Mouse (Mus musculus) intestine, embryonic 15.5 days (tissue): Measurements from ENCODE around the gene Eps15l1. TPM values are rescaled to one million over a fixed set of nuclear protein-coding genes. Genes with fewer than 3 reads are reported as not detected.

Experiments
- ATAC-seq: fragments of 200-750 bp; cut with Nextera tagmentation; 2 replicates; pipeline ENCODE4 v1.8.0; 2017; ENCODE audit warnings: moderate TSS enrichment, moderate library complexity
- H3K27ac ChIP-seq: fragments of 300-500 bp; sonication (generic); 2 replicates; pipeline ENCODE4 v1.5.1; 2015; ENCODE audit warnings: mild to moderate bottlenecking, inconsistent platforms
- H3K27me3 ChIP-seq: fragments of 300-500 bp; sonication (generic); replicated peaks from 2 replicates; pipeline ENCODE4 v1.6.1; 2015; ENCODE audit warnings: inconsistent platforms
- H3K36me3 ChIP-seq: fragments of 300-500 bp; sonication (generic); 2 replicates; pipeline ENCODE4 v1.6.1; 2015; ENCODE audit warnings: inconsistent platforms
- H3K4me1 ChIP-seq: fragments of 300-500 bp; sonication (generic); replicated peaks from 2 replicates; pipeline ENCODE4 v1.6.1; 2015; ENCODE audit warnings: inconsistent platforms
- H3K4me2 ChIP-seq: fragments of 300-500 bp; sonication (generic); replicated peaks from 2 replicates; pipeline ENCODE4 v1.6.1; 2015; ENCODE audit warnings: mild to moderate bottlenecking, inconsistent platforms
- H3K4me3 ChIP-seq: fragments of 300-500 bp; sonication (generic); replicated peaks from 2 replicates; pipeline ENCODE4 v1.5.1; 2015; ENCODE audit warnings: inconsistent platforms
- H3K9ac ChIP-seq: fragments of 300-500 bp; sonication (generic); 2 replicates; pipeline ENCODE4 v1.6.1; 2015; ENCODE audit warnings: inconsistent platforms
- H3K9me3 ChIP-seq: fragments of 300-500 bp; sonication (generic); 2 replicates; pipeline ENCODE4 v1.6.1; 2016; ENCODE audit warnings: inconsistent platforms
- WGBS: fragments of 180-500 bp; shearing (Covaris S2); methylation state at CpG from one replicate; pipeline ENCODE4 v1.1.7; 2015; 5-methylcytosine and 5-hydroxymethylcytosine counted together
- polyA plus RNA-seq: library from polyadenylated mRNA; unstranded; fragments of >200 nt; fragmentation: Nextera tagmentation; extraction: Ambion mirVana; gene quantifications from 2 replicates; pipeline ENCODE4 v1.2.1, GENCODE M21; 2015

Eps15l1 gene
- polyA plus RNA-seq, 1 experiment from 2014 or later: 43.6 TPM

DNA sequence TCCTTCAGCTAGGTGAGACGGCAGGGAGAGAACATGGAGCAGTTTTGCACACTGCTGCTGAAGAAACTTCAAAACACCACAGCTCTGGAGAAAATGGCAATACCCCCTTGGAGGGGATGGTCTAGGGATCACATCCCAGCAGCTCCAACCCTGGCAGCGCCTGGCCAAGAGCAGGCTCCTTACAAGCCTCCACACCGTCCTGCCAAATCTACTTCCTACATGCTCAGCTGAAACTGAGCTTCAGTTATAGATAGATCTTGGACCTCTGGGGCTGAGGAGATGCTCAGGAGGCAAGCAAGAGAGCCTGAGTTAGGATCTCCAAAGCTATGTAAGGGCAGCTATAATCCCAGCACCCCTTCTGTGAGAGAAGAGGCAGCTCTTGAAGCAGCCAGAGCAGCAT is 18.3 kb downstream of the Eps15l1 start:
- H3K4me1 ChIP-seq: 0 out of 2 replicates have a peak, but pooled peaks cover 2% of the 10 kb centered on the region
- H3K9ac ChIP-seq: no peak overlapping the region
- H3K27me3 ChIP-seq: no peaks in the 10 kb centered on the region
- H3K4me3 ChIP-seq: no peak overlapping the region
- no peak overlapping the region for H3K27ac ChIP-seq
- H3K36me3 ChIP-seq: 0 out of 2 replicates have a peak, but pooled peaks cover 7% of the 10 kb centered on the region
- H3K9me3 ChIP-seq: no peaks in the 10 kb centered on the region
- ATAC-seq: no peak
- H3K4me2 ChIP-seq: no peak overlapping the region
- WGBS: 95% methylated on average over 3 of the region's 3 CpGs

DNA sequence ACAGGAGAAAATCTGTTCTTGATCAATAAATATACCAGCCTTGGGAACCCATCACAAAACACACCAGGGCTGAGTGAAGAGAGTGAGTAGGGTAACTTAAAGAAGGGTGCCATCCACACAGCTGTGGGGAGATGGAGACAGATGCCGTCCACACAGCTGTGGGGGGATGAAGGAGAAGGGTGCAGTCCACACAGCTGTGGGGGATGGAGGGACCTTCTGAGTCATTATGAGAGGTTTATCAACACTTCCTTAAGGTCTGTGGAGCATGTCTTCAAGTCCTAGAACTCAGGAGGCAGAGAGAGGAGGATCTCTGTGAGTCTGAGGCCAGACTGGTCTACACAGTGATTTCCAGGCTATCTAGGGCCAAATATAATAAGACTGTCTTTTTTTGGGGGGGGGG is 19.9 kb downstream of the Eps15l1 start:
- Histone ChIP-seq H3K9me3 (no peaks in the 10 kb centered on the region), H3K4me2 (no peak overlapping the region), H3K27me3 (no peaks in the 10 kb centered on the region), H3K4me1 (0 out of 2 replicates have a peak, but pooled peaks cover 2% of the 10 kb centered on the region), H3K4me3 (no peak overlapping the region), H3K27ac (no peak overlapping the region), H3K36me3 (peaks cover 16% of the 10 kb centered on the region; the same call in 1 of the 2 replicates), H3K9ac (no peak overlapping the region)
- 76% methylated on average over 1 of the region's 1 CpGs for WGBS
- no peak for ATAC-seq

DNA sequence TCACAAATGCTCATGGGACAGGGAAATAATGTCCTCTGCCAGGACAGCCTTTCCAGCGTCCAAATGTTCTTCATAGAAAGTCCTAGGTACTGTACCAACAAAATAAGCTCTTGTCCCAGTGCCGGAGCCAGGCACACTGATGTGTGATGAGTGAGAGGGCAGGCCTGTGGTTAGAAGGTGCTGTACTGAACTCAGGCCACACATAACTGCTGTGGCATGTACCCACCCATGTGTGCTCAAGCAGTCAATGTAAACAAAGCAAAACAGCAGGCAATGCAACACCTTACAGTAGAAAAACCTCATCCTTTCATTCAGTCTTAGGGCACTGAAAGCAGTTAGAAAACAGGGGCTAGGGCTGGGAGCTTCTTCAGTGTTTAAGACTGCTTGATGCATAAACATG is 35.5 kb downstream of the Eps15l1 start:
- no peaks in the 10 kb centered on the region for H3K4me1 ChIP-seq
- H3K4me3 ChIP-seq: no peak overlapping the region
- ATAC-seq: no peak
- no peak overlapping the region for H3K9ac ChIP-seq
- H3K9me3 ChIP-seq: no peaks in the 10 kb centered on the region
- no peaks in the 10 kb centered on the region for H3K27me3 ChIP-seq
- peaks cover 67% of the 10 kb centered on the region for H3K36me3 ChIP-seq
- H3K27ac ChIP-seq: no peak overlapping the region
- 89% methylated on average over 2 of the region's 2 CpGs for WGBS
- no peak overlapping the region for H3K4me2 ChIP-seq

DNA sequence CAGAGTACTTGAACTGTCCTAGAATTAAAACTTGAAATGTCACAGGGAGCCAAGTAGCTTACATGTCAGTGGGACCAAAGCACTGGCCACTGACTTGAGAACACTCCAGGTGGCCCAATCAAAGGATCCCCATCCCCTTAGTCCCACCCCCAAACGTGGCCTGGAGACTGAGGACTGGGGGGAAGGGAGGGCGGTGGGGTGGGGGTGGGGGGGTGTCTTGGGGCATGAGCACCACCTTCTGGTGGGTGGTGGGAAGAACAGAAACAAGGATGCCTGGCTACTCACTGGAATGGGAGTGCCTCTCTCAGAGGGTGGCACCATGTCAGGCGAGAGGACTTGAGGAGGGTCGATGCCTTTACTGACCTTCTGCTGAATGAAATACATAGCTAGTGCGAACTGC is 38.9 kb downstream of the Eps15l1 start:
- Histone ChIP-seq H3K4me1 (no peaks in the 10 kb centered on the region), H3K4me2 (no peak overlapping the region), H3K36me3 (peaks cover 74% of the 10 kb centered on the region), H3K4me3 (no peak overlapping the region), H3K27me3 (no peaks in the 10 kb centered on the region), H3K27ac (no peak overlapping the region), H3K9ac (no peak overlapping the region), H3K9me3 (no peaks in the 10 kb centered on the region)
- no peak for ATAC-seq
- 48% methylated on average over 5 of the region's 5 CpGs for WGBS

DNA sequence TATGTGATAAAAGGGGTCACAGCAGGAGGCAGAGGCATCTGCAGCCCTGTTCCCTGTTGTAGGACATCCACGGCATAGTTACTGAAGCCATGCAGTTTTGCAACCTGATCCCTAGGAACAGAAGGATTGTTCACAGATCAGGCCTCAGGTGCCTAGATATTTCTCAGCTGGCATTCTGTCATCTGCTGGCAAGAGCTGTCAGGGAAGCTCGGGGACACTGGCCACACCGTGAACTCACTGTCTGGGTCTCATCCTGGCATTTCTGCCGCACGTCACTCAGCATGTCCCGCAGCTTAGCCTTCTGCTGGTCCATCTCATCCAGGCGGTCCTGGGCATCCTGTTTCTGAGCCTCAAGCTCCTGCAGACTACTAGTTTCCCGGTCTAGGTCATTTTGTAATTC is 40.6 kb downstream of the Eps15l1 start:
- H3K4me1 ChIP-seq: 0 out of 2 replicates have a peak, but pooled peaks cover 3% of the 10 kb centered on the region
- no peak overlapping the region for H3K9ac ChIP-seq
- H3K27me3 ChIP-seq: no peaks in the 10 kb centered on the region
- WGBS: 91% methylated on average over 8 of the region's 8 CpGs
- no peak overlapping the region for H3K27ac ChIP-seq
- H3K4me2 ChIP-seq: no peak overlapping the region
- peaks cover 68% of the 10 kb centered on the region for H3K36me3 ChIP-seq
- H3K4me3 ChIP-seq: no peak overlapping the region
- ATAC-seq: no peak
- H3K9me3 ChIP-seq: no peaks in the 10 kb centered on the region

DNA sequence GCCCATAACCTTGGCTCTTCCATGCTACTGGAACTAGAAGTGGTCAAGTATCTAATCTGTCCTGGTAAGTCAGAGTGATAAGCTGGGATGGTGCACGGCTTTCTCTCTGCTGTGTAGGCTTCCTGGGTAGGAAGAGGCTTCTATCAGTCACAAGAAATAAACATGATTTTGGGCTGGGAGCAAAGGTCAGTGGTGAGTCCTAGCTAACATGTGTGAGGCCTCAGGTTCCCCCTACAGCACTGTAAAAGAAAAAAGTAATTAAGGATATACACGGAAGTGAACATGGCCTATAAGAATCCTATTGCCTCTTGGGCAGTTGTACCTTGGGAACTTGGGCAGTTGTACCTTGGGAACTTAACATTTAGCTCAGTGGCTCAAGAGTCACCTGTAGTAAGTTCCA is 44.4 kb downstream of the Eps15l1 start:
- no peaks in the 10 kb centered on the region for H3K9me3 ChIP-seq
- WGBS: 72% methylated on average over 2 of the region's 2 CpGs
- peak; percentile 73 for ATAC-seq
- 0 out of 2 replicates have a peak, but pooled peaks cover 3% of the 10 kb centered on the region for H3K4me1 ChIP-seq
- no peak overlapping the region for H3K27ac ChIP-seq
- H3K36me3 ChIP-seq: peaks cover 51% of the 10 kb centered on the region
- H3K4me2 ChIP-seq: no peak overlapping the region
- no peak overlapping the region for H3K9ac ChIP-seq
- H3K4me3 ChIP-seq: no peak overlapping the region
- H3K27me3 ChIP-seq: no peaks in the 10 kb centered on the region

DNA sequence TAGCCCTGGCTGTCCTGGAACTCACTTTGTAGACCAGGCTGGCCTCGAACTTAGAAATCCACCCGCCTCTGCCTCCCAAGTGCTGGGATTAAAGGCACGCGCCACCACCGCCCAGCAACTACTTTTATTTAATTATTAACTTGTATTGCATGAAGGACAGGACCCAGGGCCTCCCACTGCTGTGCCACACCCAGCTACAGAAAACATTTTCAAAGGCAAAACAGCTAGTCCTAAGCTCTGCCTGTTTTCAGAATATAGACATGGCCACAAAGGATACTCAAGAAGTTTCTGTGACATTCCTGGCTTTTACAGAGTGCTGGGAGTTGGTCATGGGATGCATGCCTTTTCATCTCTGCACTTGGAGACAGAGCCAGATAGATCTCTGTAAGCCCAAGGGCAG is 45.0 kb downstream of the Eps15l1 start:
- no peak overlapping the region for H3K4me3 ChIP-seq
- H3K27me3 ChIP-seq: no peaks in the 10 kb centered on the region
- no peaks in the 10 kb centered on the region for H3K9me3 ChIP-seq
- peak; percentile 83 for ATAC-seq
- H3K4me1 ChIP-seq: 0 out of 2 replicates have a peak, but pooled peaks cover 3% of the 10 kb centered on the region
- no peak overlapping the region for H3K4me2 ChIP-seq
- peaks cover 50% of the 10 kb centered on the region for H3K36me3 ChIP-seq
- no peak overlapping the region for H3K9ac ChIP-seq
- WGBS: 79% methylated on average over 5 of the region's 5 CpGs
- H3K27ac ChIP-seq: no peak overlapping the region

DNA sequence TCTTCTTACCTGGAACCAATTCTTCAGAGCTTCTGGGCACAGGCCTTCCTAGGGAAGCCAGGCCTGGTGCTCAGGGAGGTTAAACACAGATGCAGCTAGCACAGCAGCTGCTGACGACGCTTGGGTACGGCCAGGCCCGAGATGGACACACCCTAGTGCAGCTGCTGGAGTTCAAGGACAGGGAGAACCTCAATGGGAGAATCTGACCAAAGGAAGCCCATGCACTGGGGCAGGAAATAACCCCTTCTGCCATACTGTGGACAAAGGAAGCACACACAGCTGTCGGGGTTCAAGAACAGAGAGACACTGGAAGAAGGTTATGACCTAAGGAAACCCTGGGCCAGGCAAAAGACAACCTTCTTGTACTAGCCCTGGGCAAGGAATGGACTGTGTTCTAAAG is 46.1 kb downstream of the Eps15l1 start:
- no peaks in the 10 kb centered on the region for H3K27me3 ChIP-seq
- no peak overlapping the region for H3K27ac ChIP-seq
- WGBS: 71% methylated on average over 5 of the region's 5 CpGs
- H3K4me2 ChIP-seq: no peak overlapping the region
- ATAC-seq: no peak
- 0 out of 2 replicates have a peak, but pooled peaks cover 3% of the 10 kb centered on the region for H3K4me1 ChIP-seq
- H3K9me3 ChIP-seq: no peaks in the 10 kb centered on the region
- H3K36me3 ChIP-seq: peaks cover 50% of the 10 kb centered on the region
- H3K9ac ChIP-seq: no peak overlapping the region
- no peak overlapping the region for H3K4me3 ChIP-seq

DNA sequence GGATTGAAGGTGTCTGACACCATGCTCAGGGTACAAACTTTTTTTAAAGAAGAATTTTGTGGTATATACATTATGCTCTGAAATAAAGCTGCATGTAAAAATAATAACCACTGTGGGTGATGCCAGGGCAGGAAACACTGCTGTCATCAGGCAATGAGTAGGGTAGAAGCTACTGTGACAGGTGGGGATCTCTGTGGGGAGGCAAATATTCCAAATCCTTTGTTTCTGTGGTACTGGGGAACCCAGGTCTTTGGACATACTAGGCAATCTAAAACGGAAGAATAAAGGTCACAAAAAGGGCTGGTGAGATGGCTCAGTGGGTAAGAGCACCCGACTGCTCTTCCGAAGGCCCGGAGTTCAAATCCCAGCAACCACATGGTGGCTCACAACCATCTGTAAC is 48.9 kb downstream of the Eps15l1 start:
- 87% methylated on average over 4 of the region's 4 CpGs for WGBS
- Histone ChIP-seq H3K36me3 (peaks cover 42% of the 10 kb centered on the region), H3K9ac (no peak overlapping the region), H3K27me3 (no peaks in the 10 kb centered on the region), H3K4me3 (no peak overlapping the region), H3K27ac (no peak overlapping the region), H3K4me1 (0 out of 2 replicates have a peak, but pooled peaks cover 3% of the 10 kb centered on the region), H3K9me3 (no peaks in the 10 kb centered on the region), H3K4me2 (no peak overlapping the region)
- no peak for ATAC-seq

DNA sequence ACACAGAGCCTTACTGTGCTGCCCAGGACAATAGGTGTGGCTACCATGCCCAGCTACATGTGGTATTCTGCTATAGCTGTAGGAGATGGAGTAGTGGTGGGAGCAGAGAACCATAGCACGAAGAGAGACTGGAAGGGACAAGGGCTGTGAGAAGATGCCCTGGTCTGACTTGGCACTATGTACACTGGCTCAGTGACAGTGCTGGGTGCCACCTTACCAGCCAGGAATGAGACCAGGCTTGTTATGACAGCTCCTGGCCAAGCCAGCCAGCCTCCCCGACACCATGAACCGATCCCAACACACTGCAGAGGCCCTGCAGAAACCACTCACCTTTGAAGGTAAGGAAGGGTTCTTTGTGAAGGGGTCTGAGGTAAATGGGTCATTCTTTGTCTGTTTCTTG is 49.9 kb downstream of the Eps15l1 start:
- no peak overlapping the region for H3K4me2 ChIP-seq
- H3K4me1 ChIP-seq: no peaks in the 10 kb centered on the region
- no peak overlapping the region for H3K4me3 ChIP-seq
- no peak overlapping the region for H3K27ac ChIP-seq
- H3K9me3 ChIP-seq: no peaks in the 10 kb centered on the region
- peaks cover 47% of the 10 kb centered on the region for H3K36me3 ChIP-seq
- WGBS: 95% methylated on average over 3 of the region's 3 CpGs
- no peak for ATAC-seq
- H3K9ac ChIP-seq: no peak overlapping the region
- H3K27me3 ChIP-seq: no peaks in the 10 kb centered on the region

DNA sequence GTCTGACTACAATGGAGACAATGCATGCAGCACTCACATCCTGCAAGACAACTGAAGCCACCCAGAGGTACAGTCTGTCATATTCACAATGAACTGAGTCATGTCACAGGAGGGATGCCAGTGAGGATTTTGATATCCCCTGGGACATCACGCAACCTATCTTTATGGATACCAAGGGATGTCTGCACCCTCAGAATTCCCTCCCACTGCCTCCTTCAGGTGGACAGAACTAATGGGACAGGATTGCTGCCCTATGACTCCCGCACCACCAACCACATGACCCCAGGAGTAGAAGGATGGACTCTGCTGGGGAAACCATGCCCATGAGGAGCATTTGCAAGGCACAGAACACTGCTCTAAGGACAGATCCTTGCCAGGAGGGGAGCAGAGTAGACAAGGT is 54.8 kb downstream of the Eps15l1 start:
- Histone ChIP-seq H3K4me1 (no peaks in the 10 kb centered on the region), H3K27ac (no peak overlapping the region), H3K27me3 (no peaks in the 10 kb centered on the region), H3K4me2 (no peak overlapping the region), H3K4me3 (no peak overlapping the region), H3K9me3 (no peaks in the 10 kb centered on the region), H3K36me3 (peaks cover 38% of the 10 kb centered on the region), H3K9ac (no peak overlapping the region)
- WGBS: 95% methylated on average over 2 of the region's 2 CpGs
- ATAC-seq: no peak

DNA sequence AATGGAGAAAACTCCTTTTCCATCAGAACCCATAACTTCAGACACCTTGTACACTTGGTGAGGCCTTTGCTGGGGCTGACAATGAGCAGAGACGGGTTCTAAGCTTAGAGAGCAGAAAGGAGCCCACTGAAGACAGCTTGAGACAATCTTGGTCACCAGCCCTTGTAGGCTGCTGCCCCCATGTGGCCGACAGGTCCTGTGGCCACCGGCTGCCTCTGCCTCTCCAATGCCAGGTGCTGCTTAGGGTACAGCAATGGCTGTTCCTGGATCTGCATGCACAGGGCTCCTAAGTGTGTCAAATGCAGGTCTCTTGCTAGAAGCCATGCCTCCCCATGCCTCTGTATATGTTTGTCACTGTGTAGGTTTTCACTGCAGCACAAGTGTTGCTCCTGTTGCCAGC is 55.4 kb downstream of the Eps15l1 start:
- no peaks in the 10 kb centered on the region for H3K9me3 ChIP-seq
- ATAC-seq: peak; percentile 67; the same call in 1 of the 2 replicates
- no peak overlapping the region for H3K4me3 ChIP-seq
- H3K36me3 ChIP-seq: peaks cover 34% of the 10 kb centered on the region
- H3K4me1 ChIP-seq: no peaks in the 10 kb centered on the region
- H3K9ac ChIP-seq: no peak overlapping the region
- 27% methylated on average over 3 of the region's 3 CpGs for WGBS
- H3K27me3 ChIP-seq: no peaks in the 10 kb centered on the region
- H3K4me2 ChIP-seq: no peak overlapping the region
- H3K27ac ChIP-seq: no peak overlapping the region

DNA sequence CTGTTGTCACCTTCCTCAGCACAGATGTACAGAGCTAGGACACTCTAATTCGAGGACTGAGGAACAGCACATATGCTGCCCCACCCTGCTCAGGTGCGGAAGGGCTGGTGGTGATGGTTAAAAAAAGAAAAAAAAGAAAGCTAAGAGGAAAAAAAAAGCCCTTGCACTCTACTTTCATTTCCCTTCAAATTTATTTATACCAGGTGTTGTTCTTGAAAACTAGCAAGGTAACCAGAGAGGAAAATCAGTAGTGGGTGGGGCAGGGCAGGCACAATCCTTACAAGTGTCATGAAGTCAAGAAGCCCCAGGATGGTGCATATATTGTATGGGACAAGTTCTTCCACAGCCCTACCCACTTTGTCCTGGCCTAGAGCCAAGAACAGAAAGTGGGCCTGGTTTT is 56.2 kb downstream of the Eps15l1 start:
- H3K27ac ChIP-seq: no peak overlapping the region
- no peaks in the 10 kb centered on the region for H3K4me1 ChIP-seq
- no peaks in the 10 kb centered on the region for H3K27me3 ChIP-seq
- no peak overlapping the region for H3K4me3 ChIP-seq
- no peaks in the 10 kb centered on the region for H3K9me3 ChIP-seq
- no peak for ATAC-seq
- H3K9ac ChIP-seq: no peak overlapping the region
- WGBS: 87% methylated on average over 2 of the region's 2 CpGs
- peaks cover 29% of the 10 kb centered on the region for H3K36me3 ChIP-seq
- no peak overlapping the region for H3K4me2 ChIP-seq
